Mouse (Mus musculus) CD4-positive, CD25-positive, alpha-beta regulatory T cell (primary cell): ENCODE measurements around the gene Tssk6. TPM values are rescaled to one million over a fixed set of nuclear protein-coding genes. Genes with fewer than 3 reads are reported as not detected.

Source experiments
- polyA plus RNA-seq: library from polyadenylated mRNA; unstranded; fragments of 100-300 nt; shearing (Covaris generic); gene quantifications from one replicate; pipeline ENCODE4 v1.2.1, GENCODE M21; 2017

Tssk6 gene
- polyA plus RNA-seq = 4.1 TPM

DNA sequence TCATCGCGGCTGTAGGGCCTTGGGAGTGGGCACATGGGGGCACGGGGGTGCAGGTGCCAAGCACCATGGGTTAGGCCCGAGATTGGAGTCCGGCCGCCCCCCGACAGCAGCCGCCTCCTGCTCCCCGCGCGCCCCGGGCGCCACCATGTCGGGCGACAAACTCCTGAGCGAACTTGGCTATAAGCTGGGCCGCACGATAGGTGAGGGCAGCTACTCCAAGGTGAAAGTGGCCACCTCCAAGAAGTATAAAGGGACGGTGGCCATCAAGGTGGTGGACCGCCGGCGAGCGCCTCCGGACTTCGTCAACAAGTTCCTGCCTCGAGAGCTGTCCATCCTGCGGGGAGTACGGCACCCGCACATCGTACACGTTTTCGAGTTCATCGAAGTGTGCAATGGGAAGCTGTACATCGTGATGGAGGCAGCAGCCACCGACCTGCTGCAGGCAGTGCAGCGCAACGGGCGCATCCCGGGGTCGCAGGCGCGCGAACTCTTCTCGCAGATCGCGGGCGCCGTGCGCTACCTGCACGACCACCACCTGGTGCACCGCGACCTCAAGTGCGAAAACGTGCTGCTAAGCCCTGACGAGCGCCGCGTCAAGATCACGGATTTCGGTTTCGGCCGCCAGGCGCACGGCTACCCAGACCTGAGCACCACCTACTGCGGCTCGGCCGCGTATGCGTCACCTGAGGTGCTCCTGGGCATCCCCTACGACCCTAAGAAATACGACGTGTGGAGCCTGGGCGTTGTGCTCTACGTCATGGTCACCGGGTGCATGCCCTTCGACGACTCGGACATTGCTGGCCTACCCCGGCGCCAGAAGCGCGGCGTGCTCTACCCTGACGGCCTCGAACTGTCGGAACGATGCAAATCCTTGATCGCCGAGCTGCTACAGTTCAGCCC, at the start of gene Tssk6, which contains the start of the genes Ndufa13 and Yjefn3:
TSS of gene Tssk6 (plus strand) at position 22 of the 900 bp plus-strand sequence.
TSS of gene Ndufa13 (minus strand) at position 396 of the 900 bp plus-strand sequence.
TSS of gene Yjefn3 (minus strand) at position 550 of the 900 bp plus-strand sequence.

DNA sequence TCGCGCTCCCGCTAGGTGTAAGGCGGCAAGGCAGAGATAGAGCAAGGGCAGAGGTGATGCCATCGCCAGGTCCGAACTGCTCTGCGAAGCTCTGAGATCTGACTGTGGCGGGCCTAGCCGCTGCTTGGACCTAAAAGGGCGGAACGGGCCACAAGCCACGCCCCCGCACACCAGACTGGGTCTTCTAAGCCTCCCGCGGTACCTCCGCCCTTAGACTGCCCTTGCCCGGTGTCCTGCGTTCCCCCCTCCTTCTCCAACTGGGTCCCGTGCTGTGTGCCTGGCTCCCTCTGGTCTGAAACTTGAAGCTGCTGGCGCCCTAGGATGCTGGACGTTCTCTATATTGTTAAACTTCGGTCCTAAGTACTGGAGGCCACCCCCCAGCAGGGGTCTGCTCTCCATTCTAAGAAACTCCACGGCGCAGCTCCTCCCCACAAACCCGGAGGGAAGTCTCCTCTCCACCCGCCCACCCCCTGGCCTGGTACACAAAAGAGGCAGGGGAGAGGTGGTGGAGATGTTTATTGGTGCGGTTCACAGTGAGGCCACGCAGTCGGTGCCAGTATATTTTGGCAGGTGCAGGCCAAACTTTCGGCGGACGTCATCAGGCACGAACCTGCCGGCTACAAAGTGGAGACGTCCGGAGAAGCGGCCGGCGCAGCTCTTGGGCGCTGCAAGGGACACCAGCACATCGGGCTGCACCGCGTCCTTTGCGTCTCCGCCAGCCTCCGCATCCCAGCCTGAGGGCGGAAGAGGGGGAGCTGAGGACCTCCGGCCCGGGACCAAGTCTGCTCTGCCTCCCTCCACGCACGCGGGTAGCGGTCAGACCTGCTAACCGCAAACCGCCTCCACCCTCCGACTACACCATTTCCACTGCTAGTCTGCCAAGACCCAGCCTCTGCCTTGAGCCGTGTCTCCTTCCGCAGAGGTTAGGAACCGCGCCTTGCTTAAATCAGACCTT, 14.4 kb upstream of the Tssk6 start, which contains the start of gene Cilp2:
TSS of gene Cilp2 (minus strand) at position 399 of the 955 bp plus-strand sequence.

Other genes starting within 250 kb of the Tssk6 start
- gene Zfp964, start 247.7 kb upstream of the Tssk6 start, polyA plus RNA-seq = 0.77 TPM
- 65.9 TPM for gene Zfp869, start 191.5 kb upstream of the Tssk6 start, polyA plus RNA-seq
- 8.4 TPM for gene Zfp963, start 152.2 kb upstream of the Tssk6 start, polyA plus RNA-seq
- gene Gm20422, start 127.3 kb upstream of the Tssk6 start, polyA plus RNA-seq = not detected
- gene Atp13a1, start 111.0 kb upstream of the Tssk6 start, polyA plus RNA-seq = 112 TPM
- 30.3 TPM for gene Zfp866, start 111.0 kb upstream of the Tssk6 start, polyA plus RNA-seq
- 154 TPM for gene Gmip, start 93.5 kb upstream of the Tssk6 start, polyA plus RNA-seq
- gene Lpar2, start 79.8 kb upstream of the Tssk6 start, polyA plus RNA-seq = 0.28 TPM
- gene Pbx4, start 69.7 kb upstream of the Tssk6 start, polyA plus RNA-seq = 19.4 TPM
- gene Cilp2, start 14.5 kb upstream of the Tssk6 start, polyA plus RNA-seq = 0.14 TPM
- gene Ndufa13, start 374 bp downstream of the Tssk6 start, polyA plus RNA-seq = 163 TPM
- 3.1 TPM for gene Yjefn3, start 528 bp downstream of the Tssk6 start, polyA plus RNA-seq
- 125 TPM for gene Gatad2a, start 94.2 kb downstream of the Tssk6 start, polyA plus RNA-seq
- 104 TPM for gene Mau2, start 140.6 kb downstream of the Tssk6 start, polyA plus RNA-seq
- gene Sugp1, start 140.6 kb downstream of the Tssk6 start, polyA plus RNA-seq = 68.9 TPM
- gene Tm6sf2, start 170.7 kb downstream of the Tssk6 start, polyA plus RNA-seq = 0.78 TPM
- gene Hapln4, start 181.3 kb downstream of the Tssk6 start, polyA plus RNA-seq = not detected
- 0.02 TPM for gene Ncan, start 218.7 kb downstream of the Tssk6 start, polyA plus RNA-seq
- 60.4 TPM for gene Nr2c2ap, start 229.1 kb downstream of the Tssk6 start, polyA plus RNA-seq
- 35.4 TPM for gene Rfxank, start 237.0 kb downstream of the Tssk6 start, polyA plus RNA-seq
- gene Borcs8, start 237.3 kb downstream of the Tssk6 start, polyA plus RNA-seq = 59.2 TPM
- gene Mef2b, start 237.5 kb downstream of the Tssk6 start, polyA plus RNA-seq = 1.3 TPM